Mouse (Mus musculus) 416B (cell line): Measurements from ENCODE around the gene Olfr502.
"Not testable (repeated sequence)": the region's sequence is repeated elsewhere in the genome, so short reads cannot be mapped to it uniquely, and the experiment has no call there.

Experiments used
- DNase-seq: peaks from one replicate; pipeline ENCODE4 v3.0.0; 2011; ENCODE audit warnings: low read depth

Gene Olfr502

DNA sequence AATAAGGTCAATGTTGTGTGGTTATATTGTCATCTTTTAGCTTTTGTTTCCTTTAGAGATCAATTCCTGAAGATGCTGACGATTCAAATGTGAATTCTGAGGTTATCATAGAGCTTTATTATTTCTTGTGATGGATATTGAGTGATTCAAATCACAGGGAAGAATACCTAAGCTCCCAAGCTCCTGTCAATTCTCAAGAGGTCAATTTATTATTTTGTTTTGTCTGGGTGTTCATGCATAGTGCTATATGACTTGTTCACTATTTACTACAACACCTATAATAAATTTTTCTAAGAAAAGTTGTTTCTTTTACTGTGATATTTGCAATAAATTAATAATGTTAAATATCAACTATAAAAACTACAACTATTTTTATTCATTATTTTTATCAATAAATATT lies at the start of gene Olfr502:
TSS of gene Olfr502 (minus strand) at position 101 of the 400 bp plus-strand sequence.
- DNase-seq, result no peak

DNA sequence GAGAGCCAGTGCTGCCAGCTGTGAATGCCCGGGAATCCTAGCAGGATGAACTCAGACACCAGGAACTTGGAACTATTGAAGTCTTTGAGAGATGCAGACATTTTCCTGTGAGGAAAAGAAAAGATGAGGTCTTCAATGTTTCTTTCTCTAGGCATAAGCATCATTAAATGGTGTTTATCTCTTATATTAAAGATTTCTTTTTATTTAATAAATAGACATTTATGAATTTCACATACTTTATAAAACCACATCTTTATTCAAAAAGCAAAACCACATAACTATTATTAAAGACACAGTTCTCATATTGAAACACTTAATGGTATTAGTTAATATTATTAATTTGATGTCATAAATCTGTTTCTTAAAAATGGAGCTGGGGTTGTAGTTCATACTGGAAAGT lies 40.8 kb upstream of the Olfr502 start, which contains the start of gene Olfr504:
TSS of gene Olfr504 (minus strand) at position 101 of the 400 bp plus-strand sequence.
- no peak for DNase-seq

DNA sequence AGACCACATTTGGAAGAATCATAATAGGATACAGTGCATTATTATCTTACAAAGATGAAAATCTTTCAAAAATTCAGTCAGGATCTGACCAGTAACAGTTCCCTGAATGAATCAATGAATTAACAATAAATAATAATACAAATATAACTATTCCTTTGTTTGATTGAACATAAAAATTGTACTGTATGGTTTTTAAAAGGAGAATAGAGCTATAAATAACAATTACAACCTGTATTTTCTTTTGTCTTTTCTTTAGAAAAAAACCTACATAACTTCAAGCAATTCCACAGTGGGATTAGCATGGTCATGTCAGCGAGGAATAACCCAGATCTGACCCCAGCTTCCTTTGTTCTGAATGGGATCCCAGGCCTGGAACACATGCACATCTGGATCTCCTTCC lies 19.4 kb upstream of the Olfr502 start, which contains the start of gene Olfr503:
TSS of gene Olfr503 (plus strand) at position 301 of the 400 bp plus-strand sequence.
- not testable (repeated sequence) for DNase-seq

DNA sequence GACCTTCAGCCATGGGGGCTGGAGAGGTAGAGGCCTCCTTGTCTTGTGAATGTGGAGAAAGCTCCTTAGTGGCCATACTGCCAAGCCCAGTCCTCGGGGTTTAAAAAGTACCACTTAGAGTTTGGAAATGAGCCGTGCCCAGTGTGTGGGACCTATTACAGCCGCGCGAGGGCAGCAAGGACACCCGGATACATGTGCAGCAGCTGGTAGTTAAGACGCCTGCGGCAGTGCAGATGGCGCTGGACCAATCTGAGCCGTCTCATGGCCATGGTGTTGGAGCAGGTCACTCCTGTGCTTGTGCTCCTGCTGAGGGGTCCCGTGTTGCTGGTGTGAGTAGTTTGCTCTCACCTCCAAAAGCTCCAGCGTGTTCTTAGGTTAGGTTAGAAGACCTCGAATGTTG lies 17.6 kb upstream of the Olfr502 start:
- DNase-seq, result no peak
